In the genomic region with DNA sequence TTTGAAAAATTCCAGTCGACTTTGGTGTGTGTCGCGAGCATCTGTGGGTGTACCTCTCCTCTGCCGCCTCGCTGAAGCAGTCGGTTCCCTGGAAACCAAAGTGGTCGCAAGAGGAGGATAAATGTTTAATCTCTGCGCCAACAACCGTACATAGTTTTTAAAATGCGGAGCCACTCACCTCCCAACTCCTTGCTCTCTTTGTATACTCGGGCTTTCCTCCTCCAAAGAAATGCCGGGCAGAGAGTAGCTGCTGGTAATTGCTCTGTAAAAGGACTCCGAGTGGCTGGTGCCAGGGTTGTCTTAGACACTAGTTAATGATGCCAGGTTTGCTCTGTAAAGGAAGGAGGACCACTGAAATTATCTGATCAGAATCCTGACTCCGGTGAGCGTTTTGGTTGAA, we compare ENCODE assay signal across 14 mouse cellular contexts. TPM values are rescaled to one million over a fixed set of nuclear protein-coding genes. Genes with fewer than 3 reads are reported as not detected.
DNase-seq lines count a peak whose midpoint lies in the region; ATAC-seq lines count a peak whose summit lies in the region.
"Had no signal": no experiment of that assay in that cellular context is flagged by ENCODE, and none has a peak within 500 bp of the region (broad histone marks: within the 10 kb centered on the region; RNA-seq: fewer than 3 reads in every experiment).

No protein-coding gene starts in this region.

- DNase-seq in frontal cortex, postnatal 10 days (ENCODE audit: low spot score in 2 of 2): no peak
- peak; percentile 28 to 33 for DNase-seq in layer of hippocampus, postnatal 14 days (ENCODE audit: low spot score in 2 of 2)
- no peak for DNase-seq in layer of hippocampus, adult 11-12 months (ENCODE audit: low spot score)
- peak; percentile 45 to 48 for DNase-seq in right cerebral cortex, adult 2 months (ENCODE audit: low spot score in 2 of 2)
- DNase-seq in right cerebral cortex, postnatal 36 days (ENCODE audit: low spot score in 2 of 2): no peak
- DNase-seq in spleen, adult 12 weeks (ENCODE audit: low spot score): no peak
- DNase-seq: adrenal gland, adult 2 months; cerebellum, adult 11 months; cerebellum, postnatal 25 days; kidney, adult 9 months; kidney, postnatal 36 days; lung, adult 2 months; thymus, postnatal 4 days had no signal

- peak; percentile 44 for ATAC-seq in frontal cortex, adult (ENCODE audit: low TSS enrichment)

RNA-seq across cellular contexts. Expression of gene Dera, which starts 6.6 kb away (rescaled TPM):
- 10 to 100 TPM; 10.7 TPM for total RNA-seq in layer of hippocampus, postnatal 14 days (2021)

RNA-seq across cellular contexts. Expression of gene Strap, which starts 26.1 kb away (rescaled TPM):
- 100 to 1,000 TPM; 131 to 134 TPM for total RNA-seq in layer of hippocampus, postnatal 14 days (2021)

Comparison
In these comparisons a context has a peak if more than half of its experiments do, and no peak if none do; other contexts are left out.
1. DNase-seq: peak in layer of hippocampus, postnatal 14 days (2 of 2) and right cerebral cortex, adult 2 months (2 of 2); none in frontal cortex, postnatal 10 days (0 of 2), layer of hippocampus, adult 11-12 months (single experiment), right cerebral cortex, postnatal 36 days (0 of 2) and spleen, adult 12 weeks (single experiment).